Mouse (Mus musculus) left cerebral cortex, adult 11 months (tissue): ENCODE measurements around the gene Ubac2.

Experiments used
- DNase-seq: peaks from one replicate; pipeline ENCODE4 v3.0.0; 2022; ENCODE audit warnings: low spot score

Gene Ubac2

GRCm38 (mm10) chr14:121970402-121970801, 92.0 kb downstream of the Ubac2 start:
- DNase-seq: no peak

GRCm38 (mm10) chr14:121973114-121973513, 94.7 kb downstream of the Ubac2 start:
- no peak for DNase-seq

GRCm38 (mm10) chr14:121981531-121981930, 103.1 kb downstream of the Ubac2 start:
- no peak for DNase-seq

GRCm38 (mm10) chr14:121983009-121983933, 104.9 kb downstream of the Ubac2 start:
- DNase-seq: no peak

GRCm38 (mm10) chr14:121985477-121985876, 107.1 kb downstream of the Ubac2 start:
- no peak for DNase-seq

- DNase-seq: no peak
These were observed 107.6 kb downstream of the Ubac2 start for GRCm38 (mm10) chr14:121986028-121986427.

- DNase-seq: no peak
These were observed 108.9 kb downstream of the Ubac2 start for GRCm38 (mm10) chr14:121987287-121987686.

GRCm38 (mm10) chr14:121987691-121988090, 109.3 kb downstream of the Ubac2 start:
- DNase-seq: no peak

GRCm38 (mm10) chr14:121989331-121989730, 110.9 kb downstream of the Ubac2 start:
- DNase-seq: no peak

GRCm38 (mm10) chr14:121989869-121990268, 111.4 kb downstream of the Ubac2 start:
- DNase-seq: no peak

GRCm38 (mm10) chr14:121990897-121991296, 112.5 kb downstream of the Ubac2 start:
- DNase-seq: no peak

- DNase-seq: no peak
These were observed 113.5 kb downstream of the Ubac2 start for GRCm38 (mm10) chr14:121991921-121992320.

- no peak for DNase-seq
These were observed 114.2 kb downstream of the Ubac2 start for GRCm38 (mm10) chr14:121992395-121993280.

GRCm38 (mm10) chr14:121993616-121994015, 115.2 kb downstream of the Ubac2 start:
- DNase-seq: no peak

- no peak for DNase-seq
These were observed 115.8 kb downstream of the Ubac2 start for GRCm38 (mm10) chr14:121994171-121994700.

GRCm38 (mm10) chr14:121994846-121995556, 116.6 kb downstream of the Ubac2 start:
- DNase-seq: no peak

- DNase-seq: no peak
These were observed 117.1 kb downstream of the Ubac2 start for GRCm38 (mm10) chr14:121995557-121995870.

GRCm38 (mm10) chr14:121996786-121997185, 118.4 kb downstream of the Ubac2 start:
- no peak for DNase-seq

- DNase-seq: no peak
These were observed 121.0 kb downstream of the Ubac2 start for GRCm38 (mm10) chr14:121999455-121999854.

GRCm38 (mm10) chr14:122000346-122001105, 122.1 kb downstream of the Ubac2 start:
- no peak for DNase-seq

GRCm38 (mm10) chr14:122002224-122002623, 123.8 kb downstream of the Ubac2 start:
- no peak for DNase-seq
